Mouse (Mus musculus) B cell, adult 62 days (primary cell): ENCODE results near the gene Mospd2. TPM values are rescaled to one million over a fixed set of nuclear protein-coding genes. Genes with fewer than 3 reads are reported as not detected.

Experiments used
- total RNA-seq: library from RNA; stranded (reverse); gene quantifications from 4 replicates; pipeline ENCODE4 v1.2.4, GENCODE M21; 2023

Mospd2 gene
- 20.7 to 30.2 TPM (median 24.6 TPM) in 4 replicates for total RNA-seq

DNA sequence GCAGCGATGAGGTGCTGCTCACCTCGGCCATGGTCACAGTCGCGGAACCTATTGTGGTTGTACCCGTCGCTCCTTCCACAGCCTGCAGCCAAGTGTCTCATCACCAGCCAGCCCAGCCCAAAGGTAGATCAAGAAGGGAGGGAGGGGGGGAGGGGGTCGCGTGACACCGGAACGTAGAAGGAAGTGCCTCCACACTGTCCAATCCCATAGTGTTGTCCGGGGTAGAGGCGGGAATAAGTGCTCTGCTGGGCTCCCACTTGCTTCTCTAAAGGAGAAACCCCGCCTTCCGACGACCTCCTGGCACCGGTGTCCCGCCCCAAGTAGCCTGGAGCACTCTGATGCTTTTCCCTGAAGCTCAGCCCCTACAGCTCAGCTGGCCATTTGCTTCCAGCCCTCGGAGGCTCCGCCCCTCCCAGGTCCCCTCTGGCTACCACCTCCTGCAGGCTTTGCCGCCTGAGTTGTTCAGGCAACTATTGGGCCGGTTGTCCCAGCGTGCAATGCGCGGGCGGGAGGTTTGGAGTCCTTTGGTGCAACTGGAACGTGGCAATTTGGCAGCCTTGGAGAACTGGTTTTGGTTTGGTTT, at the start of gene Mospd2, which contains the start of gene Fancb:
Gene Mospd2 (minus strand): TSS at position 183 of the 583 bp plus-strand sequence.
Gene Fancb (plus strand): TSS at position 400 of the 583 bp plus-strand sequence.

GRCm38 (mm10) chrX:165004779-165005324, 24.7 kb upstream of the Mospd2 start, which contains the start of gene Gm17604:
Gene Gm17604 (minus strand): TSS chrX:165004829.

Other genes with a start within 250 kb of the Mospd2 start
- 3.6 to 5.6 TPM (median 4.9 TPM) in 4 replicates for gene Fancb, start 217 bp upstream of the Mospd2 start, total RNA-seq
- not detected in 4 replicates for gene Gm17604, start 24.5 kb upstream of the Mospd2 start, total RNA-seq